Mouse (Mus musculus): Measurements from ENCODE around the gene Gls. TPM values are rescaled to one million over a fixed set of nuclear protein-coding genes. Genes with fewer than 3 reads are reported as not detected.

Gene Gls
- polyA plus RNA-seq, 1 experiment, result 9.3 TPM

GRCm38 (mm10) chr1:52121052-52121451 is 112.0 kb downstream of the Gls start:
- TF ChIP-seq POLR2A (IDR thresholded peaks at IDR 0.05; ENCODE audit: control insufficient read depth, low read depth, low read length) (no peak), CTCF (IDR thresholded peaks at IDR 0.05; ENCODE audit: control insufficient read depth, insufficient read depth, insufficient replicate concordance, low read depth, low read length) (no peak)

GRCm38 (mm10) chr1:52120191-52120590 is 112.8 kb downstream of the Gls start:
- H3K4me3 ChIP-seq (ENCODE audit: control insufficient read depth, low read depth, low read length), result peak overlapping the region; percentile 99
- no peak overlapping the region for H3K27ac ChIP-seq (ENCODE audit: control insufficient read depth, insufficient read depth, low read depth, low read length)
- no peaks in the 10 kb centered on the region for H3K27me3 ChIP-seq (ENCODE audit: control insufficient read depth, insufficient read depth, low read length)
- H3K36me3 ChIP-seq (ENCODE audit: control insufficient read depth, insufficient read depth, low read length), result no peaks in the 10 kb centered on the region
- TF ChIP-seq CTCF (IDR thresholded peaks at IDR 0.05; ENCODE audit: control insufficient read depth, insufficient read depth, insufficient replicate concordance, low read depth, low read length) (no peak), POLR2A (IDR thresholded peaks at IDR 0.05; ENCODE audit: control insufficient read depth, low read depth, low read length) (no peak)
- H3K4me1 ChIP-seq (ENCODE audit: control insufficient read depth, insufficient read depth, low read length), result peaks cover 12% of the 10 kb centered on the region

More at GRCm38 (mm10) chr1:52121052-52121451, 112.0 kb downstream of the Gls start:
- H3K36me3 ChIP-seq (ENCODE audit: control insufficient read depth, insufficient read depth, low read length), result no peaks in the 10 kb centered on the region
- H3K27ac ChIP-seq (ENCODE audit: control insufficient read depth, insufficient read depth, low read depth, low read length), result no peak overlapping the region
- peaks cover 12% of the 10 kb centered on the region for H3K4me1 ChIP-seq (ENCODE audit: control insufficient read depth, insufficient read depth, low read length)
- H3K4me3 ChIP-seq (ENCODE audit: control insufficient read depth, low read depth, low read length), result no peak overlapping the region
- no peaks in the 10 kb centered on the region for H3K27me3 ChIP-seq (ENCODE audit: control insufficient read depth, insufficient read depth, low read length)

- Histone ChIP-seq H3K4me1 (ENCODE audit: control insufficient read depth, insufficient read depth, low read length) (peaks cover 12% of the 10 kb centered on the region), H3K27me3 (ENCODE audit: control insufficient read depth, insufficient read depth, low read length) (no peaks in the 10 kb centered on the region), H3K4me3 (ENCODE audit: control insufficient read depth, low read depth, low read length) (peak overlapping the region; percentile 99), H3K36me3 (ENCODE audit: control insufficient read depth, insufficient read depth, low read length) (no peaks in the 10 kb centered on the region), H3K27ac (ENCODE audit: control insufficient read depth, insufficient read depth, low read depth, low read length) (peak overlapping the region; percentile 93)
- TF ChIP-seq POLR2A (IDR thresholded peaks at IDR 0.05; ENCODE audit: control insufficient read depth, low read depth, low read length), result no peak
- TF ChIP-seq CTCF (IDR thresholded peaks at IDR 0.05; ENCODE audit: control insufficient read depth, insufficient read depth, insufficient replicate concordance, low read depth, low read length), result no peak
Observed at GRCm38 (mm10) chr1:52119691-52120090, 113.3 kb downstream of the Gls start.

GRCm38 (mm10) chr1:52118860-52119591 is 114.0 kb downstream of the Gls start, which contains the start of gene Stat1:
TSS of gene Stat1 (plus strand) at chr1:52119440.
- peak within 1 kb of the TSS; percentile 99 for H3K4me3 ChIP-seq (ENCODE audit: control insufficient read depth, low read depth, low read length)
- H3K36me3 ChIP-seq (ENCODE audit: control insufficient read depth, insufficient read depth, low read length), result no peaks in the 10 kb centered on the region
- peak within 1 kb of the TSS; percentile 93 for H3K27ac ChIP-seq (ENCODE audit: control insufficient read depth, insufficient read depth, low read depth, low read length)
- H3K4me1 ChIP-seq (ENCODE audit: control insufficient read depth, insufficient read depth, low read length), result peaks cover 12% of the 10 kb centered on the region
- no peaks in the 10 kb centered on the region for H3K27me3 ChIP-seq (ENCODE audit: control insufficient read depth, insufficient read depth, low read length)
- no peak for TF ChIP-seq CTCF (IDR thresholded peaks at IDR 0.05; ENCODE audit: control insufficient read depth, insufficient read depth, insufficient replicate concordance, low read depth, low read length)
- TF ChIP-seq POLR2A (IDR thresholded peaks at IDR 0.05; ENCODE audit: control insufficient read depth, low read depth, low read length), result peak; percentile 49; the same call in 1 of the 2 replicates

GRCm38 (mm10) chr1:52117777-52118176 is 115.3 kb downstream of the Gls start:
- Histone ChIP-seq H3K36me3 (ENCODE audit: control insufficient read depth, insufficient read depth, low read length) (no peaks in the 10 kb centered on the region), H3K4me3 (ENCODE audit: control insufficient read depth, low read depth, low read length) (no peak overlapping the region), H3K27ac (ENCODE audit: control insufficient read depth, insufficient read depth, low read depth, low read length) (no peak overlapping the region), H3K27me3 (ENCODE audit: control insufficient read depth, insufficient read depth, low read length) (no peaks in the 10 kb centered on the region), H3K4me1 (ENCODE audit: control insufficient read depth, insufficient read depth, low read length) (peaks cover 18% of the 10 kb centered on the region)
- TF ChIP-seq CTCF (IDR thresholded peaks at IDR 0.05; ENCODE audit: control insufficient read depth, insufficient read depth, insufficient replicate concordance, low read depth, low read length) (no peak), POLR2A (IDR thresholded peaks at IDR 0.05; ENCODE audit: control insufficient read depth, low read depth, low read length) (no peak)

GRCm38 (mm10) chr1:52116441-52116840 is 116.6 kb downstream of the Gls start:
- Histone ChIP-seq H3K27ac (ENCODE audit: control insufficient read depth, insufficient read depth, low read depth, low read length) (no peak overlapping the region), H3K4me1 (ENCODE audit: control insufficient read depth, insufficient read depth, low read length) (peaks cover 18% of the 10 kb centered on the region), H3K4me3 (ENCODE audit: control insufficient read depth, low read depth, low read length) (no peak overlapping the region), H3K27me3 (ENCODE audit: control insufficient read depth, insufficient read depth, low read length) (no peaks in the 10 kb centered on the region), H3K36me3 (ENCODE audit: control insufficient read depth, insufficient read depth, low read length) (no peaks in the 10 kb centered on the region)
- TF ChIP-seq CTCF (IDR thresholded peaks at IDR 0.05; ENCODE audit: control insufficient read depth, insufficient read depth, insufficient replicate concordance, low read depth, low read length) (no peak), POLR2A (IDR thresholded peaks at IDR 0.05; ENCODE audit: control insufficient read depth, low read depth, low read length) (no peak)

GRCm38 (mm10) chr1:52113666-52114069 is 119.4 kb downstream of the Gls start:
- peak overlapping the region; percentile 92 for H3K27ac ChIP-seq (ENCODE audit: control insufficient read depth, insufficient read depth, low read depth, low read length)
- H3K4me1 ChIP-seq (ENCODE audit: control insufficient read depth, insufficient read depth, low read length), result peaks cover 10% of the 10 kb centered on the region
- no peaks in the 10 kb centered on the region for H3K27me3 ChIP-seq (ENCODE audit: control insufficient read depth, insufficient read depth, low read length)
- TF ChIP-seq CTCF (IDR thresholded peaks at IDR 0.05; ENCODE audit: control insufficient read depth, insufficient read depth, insufficient replicate concordance, low read depth, low read length) (peak; percentile 94), POLR2A (IDR thresholded peaks at IDR 0.05; ENCODE audit: control insufficient read depth, low read depth, low read length) (peak; percentile 68)
- H3K36me3 ChIP-seq (ENCODE audit: control insufficient read depth, insufficient read depth, low read length), result no peaks in the 10 kb centered on the region
- H3K4me3 ChIP-seq (ENCODE audit: control insufficient read depth, low read depth, low read length), result peak overlapping the region; percentile 93

Other genes starting within 250 kb of the Gls start
- 171 and 193 TPM in 2 replicates for gene Stat4, start 246.1 kb downstream of the Gls start, polyA plus RNA-seq (2012; rRNA removed)
- gene Stat1, start 113.8 kb downstream of the Gls start, polyA plus RNA-seq (2012; rRNA removed), result 8.3 and 8.5 TPM in 2 replicates